Mouse (Mus musculus): Measurements from ENCODE around the gene 4930407I10Rik. TPM values are rescaled to one million over a fixed set of nuclear protein-coding genes. Genes with fewer than 3 reads are reported as not detected.

The 4930407I10Rik gene
- polyA plus RNA-seq (2017; shearing (Covaris generic)) = not detected

DNA sequence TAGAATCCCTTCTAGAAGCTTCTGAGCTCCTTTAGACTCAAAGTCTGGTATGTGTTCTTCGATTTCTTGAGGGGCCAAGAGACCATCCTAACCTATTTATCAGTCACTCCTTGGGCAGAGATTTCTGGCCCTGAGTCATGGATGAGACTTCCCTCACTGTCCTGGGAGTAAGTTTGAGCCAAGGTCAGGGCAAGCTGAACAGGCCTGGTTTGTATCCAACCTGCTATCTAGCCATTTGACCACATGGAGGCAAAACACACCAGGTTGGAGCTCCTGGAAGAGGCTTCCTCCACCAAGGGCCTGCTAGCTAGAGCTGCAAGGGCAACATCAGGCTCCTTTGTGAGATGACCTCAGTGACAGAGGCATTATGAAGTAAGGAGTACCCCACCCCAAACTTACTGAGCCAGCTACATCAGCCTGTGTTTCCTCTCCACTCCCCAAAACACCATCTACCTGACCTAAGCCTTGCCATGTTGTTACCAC is at the start of gene 4930407I10Rik:
TSS of gene 4930407I10Rik (plus strand) at position 433 of the 483 bp plus-strand sequence.
- no peak for ATAC-seq

DNA sequence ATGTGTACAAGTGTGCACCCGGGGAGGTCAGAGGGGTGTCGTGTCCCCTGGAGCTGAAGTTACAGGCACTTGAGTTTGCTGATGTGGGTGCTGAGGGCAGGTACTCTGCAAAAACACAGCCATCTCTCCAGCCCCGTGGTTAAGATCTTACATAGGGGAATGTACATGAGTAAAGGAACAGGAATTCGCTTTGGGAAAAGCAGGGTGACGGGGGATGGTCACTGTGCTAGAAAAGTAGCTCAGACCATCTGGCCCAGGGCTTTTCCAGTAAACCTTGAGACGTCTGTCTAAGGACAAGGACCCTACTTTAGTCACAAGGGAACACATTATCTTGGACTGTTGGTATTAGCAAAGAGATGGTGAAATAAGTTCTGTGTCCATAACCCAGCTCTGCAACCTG is 47.0 kb upstream of the 4930407I10Rik start:
- ATAC-seq = no peak

DNA sequence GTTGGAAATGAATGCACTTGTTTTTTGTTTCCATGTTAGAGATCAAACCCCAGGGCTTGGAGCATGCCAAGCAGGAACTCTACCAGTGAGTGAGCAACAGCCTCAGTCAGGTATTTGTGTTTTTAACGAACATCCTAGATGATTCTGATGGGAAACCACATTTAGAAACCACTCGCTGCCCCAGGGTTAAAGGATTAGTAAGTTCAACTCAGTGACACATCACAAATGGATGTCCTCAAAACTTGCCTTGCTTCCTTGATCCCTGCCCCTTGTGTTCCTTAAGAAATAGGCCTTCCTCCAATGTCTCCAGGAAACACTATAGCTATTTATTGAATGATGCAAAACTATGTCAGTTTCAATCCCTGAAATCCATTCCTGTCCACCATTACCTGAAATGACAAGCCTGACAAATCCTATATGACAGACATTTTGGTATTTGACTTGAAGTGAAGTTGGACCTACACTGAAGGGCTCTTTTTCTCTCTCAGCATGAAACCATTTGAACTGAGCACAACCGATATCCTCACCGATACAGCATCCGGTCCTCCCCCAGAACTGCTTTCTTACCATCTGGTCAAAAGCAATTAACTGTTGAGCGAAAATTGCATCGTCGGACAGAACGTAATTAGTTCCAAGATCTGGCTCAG is 44.1 kb upstream of the 4930407I10Rik start:
- no peak for ATAC-seq

DNA sequence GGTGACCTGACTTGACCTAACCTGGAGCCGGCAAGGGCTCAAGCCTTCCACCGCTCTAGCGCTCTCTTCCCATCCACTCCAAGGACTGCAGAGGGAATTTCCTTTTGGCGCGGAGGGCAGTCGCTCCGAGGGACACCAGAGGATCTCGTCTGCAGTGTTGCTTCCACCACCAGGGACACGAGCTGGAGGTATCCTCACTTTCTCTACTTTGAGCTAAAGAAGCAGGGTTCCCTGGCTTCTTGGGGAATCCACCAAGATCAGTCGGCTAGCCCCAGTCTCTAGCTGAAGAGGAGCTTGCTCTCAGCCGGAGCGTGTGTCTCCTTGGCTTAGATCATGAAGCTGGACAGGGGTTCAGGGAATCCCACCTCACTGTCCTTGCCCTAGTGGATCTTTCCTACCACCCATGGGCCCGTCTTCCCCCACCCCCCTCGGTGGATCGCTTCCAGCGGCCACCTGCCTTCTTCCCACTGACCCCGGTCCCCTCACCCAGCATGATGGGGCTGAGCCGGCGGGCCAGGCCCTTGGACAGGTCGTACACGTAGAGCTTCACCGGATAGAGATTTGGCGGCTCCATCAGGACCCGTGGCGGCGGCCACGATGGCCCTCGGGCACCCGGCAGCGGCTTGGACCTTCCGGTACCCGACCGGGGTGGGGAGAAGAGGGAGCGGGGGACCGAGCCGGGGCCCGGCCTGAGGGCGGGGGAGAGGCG is 43.4 kb upstream of the 4930407I10Rik start:
- ATAC-seq = no peak

DNA sequence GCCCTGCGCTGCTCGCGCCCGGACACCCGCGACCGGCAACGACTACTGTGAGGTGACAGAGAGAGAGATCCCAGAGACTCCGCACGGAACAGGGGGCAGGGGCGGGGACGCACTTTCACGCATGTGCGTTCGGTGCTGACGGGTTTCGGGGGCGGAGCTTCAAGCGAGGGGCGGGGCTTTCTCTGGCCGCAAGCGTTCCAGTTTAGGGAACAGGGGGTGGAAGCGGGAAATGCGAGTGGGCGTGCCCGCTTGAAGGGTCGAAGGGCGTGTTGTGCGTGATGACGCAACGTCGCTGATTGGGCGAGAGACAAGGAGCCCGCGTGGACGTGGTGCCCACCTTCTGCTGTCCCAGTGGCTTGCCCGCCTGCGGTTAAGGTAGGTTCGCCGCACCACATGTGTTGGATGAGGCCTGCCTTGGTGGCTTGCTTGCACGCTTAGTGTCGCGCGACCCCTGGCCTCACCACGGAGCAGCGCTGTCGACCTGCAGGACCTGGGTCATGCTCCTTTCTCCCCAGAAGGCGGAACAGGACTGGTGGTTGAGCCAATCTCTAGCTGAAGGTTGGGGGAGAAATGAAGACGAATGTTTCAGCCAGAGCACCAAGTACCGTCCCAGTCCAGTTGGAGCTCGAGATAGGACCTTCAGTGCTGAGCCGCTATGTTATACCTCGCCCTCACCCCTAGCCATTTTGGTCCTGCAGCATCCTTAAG is 42.7 kb upstream of the 4930407I10Rik start:
- peak; percentile 88 for ATAC-seq

DNA sequence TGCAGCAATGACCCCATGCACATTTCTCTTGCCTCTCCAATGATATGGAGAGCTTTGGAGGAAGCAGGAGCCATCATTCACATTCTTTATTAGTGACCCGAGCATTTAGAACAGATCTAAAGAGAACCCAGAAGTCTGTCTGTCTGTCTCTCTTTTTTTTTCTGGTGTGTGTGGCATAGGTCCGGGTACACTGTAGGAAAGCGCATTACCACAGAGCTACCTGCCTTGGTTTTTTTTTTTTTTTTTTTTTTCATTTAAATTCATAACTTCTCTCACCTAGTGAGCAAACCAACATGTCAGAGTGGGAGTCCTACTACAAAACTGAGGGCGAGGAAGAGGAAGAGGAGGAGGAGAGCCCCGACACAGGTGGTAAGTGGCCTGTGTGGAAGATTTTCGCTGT is 42.1 kb upstream of the 4930407I10Rik start:
- no peak for ATAC-seq

DNA sequence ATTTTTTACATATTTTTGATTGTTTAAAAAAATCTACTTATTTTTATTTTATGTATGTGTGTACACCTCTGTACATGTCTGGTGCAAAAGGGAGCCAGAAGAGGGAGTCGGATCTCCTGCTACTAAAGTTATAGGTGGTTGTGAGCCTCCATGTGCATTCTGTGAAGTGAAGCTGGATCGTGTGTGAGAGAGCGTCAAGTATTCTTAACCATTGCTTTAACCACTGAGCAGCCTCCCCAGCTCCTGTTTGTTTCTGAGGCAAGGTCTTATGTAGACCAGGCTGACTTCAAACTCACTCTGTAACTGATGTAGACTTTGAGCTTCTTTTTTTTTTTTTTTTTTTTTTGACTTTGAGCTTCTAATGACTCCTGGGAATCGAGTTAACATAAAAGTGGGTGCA is 41.5 kb upstream of the 4930407I10Rik start:
- no peak for ATAC-seq

DNA sequence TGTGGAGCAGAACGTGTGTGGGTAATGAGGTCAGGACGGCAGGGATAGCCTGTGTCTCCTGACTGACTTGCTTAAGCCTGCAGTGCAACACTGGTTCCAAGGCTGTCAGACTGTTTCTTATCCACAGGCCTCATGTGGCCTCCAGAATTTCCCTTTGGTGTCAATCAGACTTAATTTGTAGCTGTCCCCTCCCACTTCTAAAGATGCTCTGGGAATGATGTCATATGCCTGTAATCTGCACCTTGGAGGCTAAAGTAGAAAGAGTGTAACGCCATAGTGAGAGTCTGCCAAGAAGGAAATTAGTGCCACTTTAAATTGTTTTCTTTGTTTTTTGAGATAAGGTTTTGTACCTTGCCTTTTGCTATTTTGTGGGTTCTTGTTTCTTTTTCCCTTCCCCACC is 39.7 kb upstream of the 4930407I10Rik start:
- ATAC-seq = no peak

DNA sequence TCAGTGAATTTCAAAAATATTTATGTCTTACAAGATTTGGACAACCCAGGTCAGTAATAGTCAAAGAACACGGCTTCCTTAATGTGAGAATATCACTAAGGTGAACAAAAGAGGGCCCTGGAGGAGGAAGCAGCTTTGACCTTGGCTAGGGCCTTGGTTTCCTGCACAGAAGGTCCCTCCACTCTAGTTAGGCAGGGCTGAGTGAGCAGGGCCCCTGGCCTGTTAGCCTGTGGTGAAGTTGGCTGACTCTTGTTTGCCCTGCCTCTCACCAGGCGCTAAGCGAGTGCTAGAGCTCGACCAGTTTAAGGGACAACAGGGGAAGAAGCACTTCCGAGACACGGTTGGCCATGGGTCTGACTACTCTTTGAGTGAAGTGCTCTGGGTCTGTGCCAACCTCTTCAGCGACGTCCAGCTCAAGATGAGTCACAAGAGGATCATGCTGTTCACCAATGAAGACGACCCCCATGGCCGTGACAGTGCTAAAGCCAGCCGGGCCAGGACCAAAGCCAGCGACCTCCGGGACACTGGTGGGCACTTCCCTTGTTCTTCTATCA is 36.3 kb upstream of the 4930407I10Rik start:
- no peak for ATAC-seq

DNA sequence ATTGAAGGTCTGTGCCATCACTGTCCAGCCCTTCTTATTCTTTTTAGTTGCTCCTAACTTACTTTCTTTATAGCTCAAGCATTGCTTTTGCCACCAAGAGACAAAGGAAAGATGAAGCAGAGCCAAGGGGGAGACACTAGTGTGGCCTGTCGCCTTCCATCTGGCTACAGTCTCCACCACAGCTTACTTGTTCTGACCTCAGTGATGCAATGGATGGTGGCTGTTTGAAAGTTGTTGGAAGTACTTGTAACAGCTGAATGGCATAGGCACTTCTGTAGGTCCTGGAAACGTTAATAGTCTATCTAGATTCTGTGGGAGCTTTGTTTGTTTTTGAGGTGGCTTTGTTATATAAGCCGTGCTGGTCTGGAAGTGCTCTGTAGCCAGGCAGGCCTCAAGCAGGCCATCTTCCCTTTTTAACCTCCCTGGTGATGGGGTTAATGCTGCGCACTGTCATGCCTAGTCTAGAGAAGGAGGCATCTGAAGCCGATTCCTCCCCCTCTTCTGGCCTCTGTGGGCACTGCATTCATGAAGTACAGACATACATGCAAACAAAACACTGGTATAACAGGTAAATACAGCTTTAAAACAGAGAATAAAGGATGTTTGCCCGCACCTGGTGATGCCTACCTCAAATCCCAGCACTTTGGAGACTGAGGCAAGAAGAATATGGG is 34.9 kb upstream of the 4930407I10Rik start:
- no peak for ATAC-seq

DNA sequence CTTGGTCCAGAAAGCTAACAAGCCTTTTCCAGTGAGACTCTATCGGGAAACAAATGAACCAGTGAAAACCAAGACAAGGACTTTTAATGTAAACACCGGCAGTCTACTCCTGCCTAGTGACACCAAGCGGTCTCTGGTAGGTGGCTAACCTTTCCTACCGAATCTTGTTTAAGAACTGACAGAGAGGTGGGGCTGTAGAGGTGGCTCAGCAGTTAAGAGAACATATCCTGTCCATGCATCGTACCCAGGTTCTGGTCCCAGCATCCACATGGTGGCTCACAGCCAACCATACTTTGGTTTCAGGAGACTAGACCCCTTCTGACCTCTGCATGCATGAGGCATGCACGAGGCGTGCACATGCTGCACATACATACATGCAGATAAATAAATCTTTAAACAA is 31.7 kb upstream of the 4930407I10Rik start:
- no peak for ATAC-seq

DNA sequence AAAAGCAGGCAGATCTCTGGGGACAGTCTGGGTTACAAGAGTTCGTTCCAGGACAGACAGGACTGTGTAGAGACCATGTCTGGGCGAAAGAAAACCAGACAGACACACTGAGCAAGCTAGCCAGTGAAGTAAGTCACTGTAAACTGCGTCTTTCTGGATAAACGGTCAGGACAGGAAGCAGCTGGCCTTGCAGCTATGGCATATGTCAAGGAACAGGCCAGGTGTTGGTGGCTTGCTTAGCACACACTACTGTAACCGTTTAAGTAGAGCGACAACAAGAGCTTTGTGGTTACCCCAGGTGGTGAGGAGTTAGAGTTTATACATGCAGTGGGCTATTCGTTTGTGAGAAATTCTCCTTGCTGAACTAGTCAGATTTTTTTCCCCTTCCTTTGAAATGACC is 31.2 kb upstream of the 4930407I10Rik start:
- ATAC-seq = no peak

DNA sequence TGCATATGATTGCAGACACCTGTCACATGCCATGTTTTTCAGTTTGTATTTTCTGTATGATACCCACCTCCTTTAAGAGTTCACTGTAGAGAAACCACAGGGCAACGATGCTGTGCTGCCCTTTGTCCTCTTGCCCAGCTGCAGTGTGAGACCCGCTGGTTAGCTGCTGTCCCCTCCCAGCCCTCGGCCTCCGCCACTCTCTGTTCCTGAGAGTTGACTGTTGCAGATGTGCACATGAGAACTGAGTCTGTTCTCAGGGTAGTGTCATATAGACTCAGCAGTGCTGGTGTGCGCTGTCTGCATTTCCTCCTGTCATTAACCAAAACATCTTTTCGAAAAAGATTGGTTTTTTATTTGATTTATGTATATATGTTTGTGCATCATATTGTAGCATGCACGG is 26.6 kb upstream of the 4930407I10Rik start:
- ATAC-seq = no peak

DNA sequence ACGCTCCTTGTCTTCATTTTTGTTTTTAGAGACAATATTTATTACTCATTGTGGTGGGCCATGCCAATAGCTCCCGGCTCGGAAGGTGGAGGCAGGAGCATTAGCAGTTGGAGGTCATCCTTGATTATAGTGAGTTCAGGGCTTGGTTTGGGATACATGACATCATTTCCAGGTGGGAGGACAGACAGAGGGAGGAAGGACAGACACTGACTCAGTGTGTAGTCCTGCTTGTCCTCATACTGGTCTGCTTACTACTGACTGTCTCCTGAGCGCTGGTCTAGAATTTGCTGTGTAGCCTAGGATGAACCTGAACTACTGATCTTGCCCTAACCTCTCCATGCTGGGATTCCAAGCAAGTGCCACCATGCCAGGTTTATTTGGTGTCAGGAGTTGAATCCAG is 25.2 kb upstream of the 4930407I10Rik start, which contains the start of gene Desi1:
TSS of gene Desi1 (minus strand) at position 101 of the 400 bp plus-strand sequence.
- no peak for ATAC-seq

DNA sequence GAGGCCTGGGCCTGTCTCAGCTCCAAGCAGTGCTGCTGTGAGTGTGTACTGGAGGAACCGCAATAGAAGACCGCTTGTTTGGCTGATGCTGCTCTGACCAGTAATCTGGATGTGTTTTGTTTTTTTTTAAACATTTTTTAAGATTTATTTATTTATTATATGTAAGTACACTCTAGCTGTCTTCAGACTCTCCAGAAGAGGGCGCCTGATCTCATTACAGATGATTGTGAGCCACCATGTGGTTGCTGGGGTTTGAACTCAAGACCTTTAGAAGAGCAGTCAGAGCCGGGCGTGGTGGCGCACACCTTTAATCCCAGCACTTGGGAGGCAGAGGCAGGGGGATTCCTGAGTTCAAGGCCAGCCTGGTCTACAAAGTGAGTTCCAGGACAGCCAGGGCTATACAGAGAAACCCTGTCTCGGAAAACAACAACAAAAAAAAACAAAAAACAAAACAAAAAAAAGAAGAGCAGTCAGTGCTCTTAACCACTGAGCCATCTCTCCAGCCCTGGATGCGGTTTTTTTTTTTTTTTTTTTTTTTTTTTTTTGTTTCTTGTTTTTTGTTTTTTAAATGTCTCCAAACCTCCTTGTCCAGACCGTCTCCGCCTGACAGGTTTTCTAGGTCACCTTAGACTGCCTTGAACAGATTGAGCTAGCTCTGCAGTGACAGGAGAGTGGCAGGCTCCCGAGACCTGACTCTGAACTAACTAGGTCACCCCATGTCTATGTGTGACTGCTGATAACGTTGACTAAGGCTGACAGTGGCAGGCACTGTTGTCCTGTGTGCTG is 22.9 kb upstream of the 4930407I10Rik start:
- ATAC-seq = no peak

DNA sequence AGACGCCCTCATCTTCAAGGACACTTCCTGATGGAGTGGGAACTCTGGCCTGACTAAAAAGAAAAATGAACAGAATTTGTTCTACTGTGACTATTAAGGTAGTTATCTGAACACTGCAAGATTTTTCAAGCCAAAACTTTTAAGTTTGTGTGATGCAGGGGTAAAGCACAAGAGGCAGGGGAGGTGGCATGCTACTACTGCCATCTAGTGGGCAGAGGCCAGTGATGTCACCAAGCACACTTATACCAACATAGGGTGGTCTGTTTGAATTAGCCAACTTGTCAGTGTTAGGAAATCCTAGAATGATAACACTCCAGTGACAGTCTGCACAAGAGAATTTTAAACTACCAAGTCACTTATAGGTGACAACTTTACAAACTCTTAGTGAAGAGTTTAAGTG is 18.3 kb upstream of the 4930407I10Rik start:
- peak; percentile 60 for ATAC-seq

DNA sequence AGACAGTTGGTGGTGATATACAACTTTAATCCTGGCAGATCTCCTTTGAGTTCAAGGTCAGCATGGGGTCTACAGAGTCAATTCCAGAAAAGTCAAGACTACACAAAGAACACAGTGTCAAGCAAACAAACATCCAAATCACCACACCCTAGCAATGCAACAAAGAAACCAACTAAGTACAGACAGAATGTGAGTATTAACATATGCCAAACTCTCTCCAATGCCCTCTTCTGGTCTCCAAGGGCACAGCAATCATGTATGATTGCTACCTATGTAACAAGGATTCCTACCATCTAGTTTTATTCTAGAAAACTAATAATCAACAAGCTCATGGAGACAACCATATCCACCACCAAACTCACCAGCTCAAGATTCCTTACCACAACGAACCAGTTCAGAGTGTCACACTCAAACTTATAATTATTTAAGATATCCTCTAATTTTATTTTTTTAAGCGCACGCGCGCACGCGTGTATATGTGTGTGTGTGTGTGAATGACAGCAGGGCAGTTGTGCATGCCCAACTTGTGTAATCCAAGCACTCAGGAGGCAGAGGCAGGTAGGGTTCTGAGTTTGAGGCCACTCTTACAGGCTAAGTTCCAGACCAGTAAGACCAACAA is 14.7 kb upstream of the 4930407I10Rik start:
- no peak for ATAC-seq

DNA sequence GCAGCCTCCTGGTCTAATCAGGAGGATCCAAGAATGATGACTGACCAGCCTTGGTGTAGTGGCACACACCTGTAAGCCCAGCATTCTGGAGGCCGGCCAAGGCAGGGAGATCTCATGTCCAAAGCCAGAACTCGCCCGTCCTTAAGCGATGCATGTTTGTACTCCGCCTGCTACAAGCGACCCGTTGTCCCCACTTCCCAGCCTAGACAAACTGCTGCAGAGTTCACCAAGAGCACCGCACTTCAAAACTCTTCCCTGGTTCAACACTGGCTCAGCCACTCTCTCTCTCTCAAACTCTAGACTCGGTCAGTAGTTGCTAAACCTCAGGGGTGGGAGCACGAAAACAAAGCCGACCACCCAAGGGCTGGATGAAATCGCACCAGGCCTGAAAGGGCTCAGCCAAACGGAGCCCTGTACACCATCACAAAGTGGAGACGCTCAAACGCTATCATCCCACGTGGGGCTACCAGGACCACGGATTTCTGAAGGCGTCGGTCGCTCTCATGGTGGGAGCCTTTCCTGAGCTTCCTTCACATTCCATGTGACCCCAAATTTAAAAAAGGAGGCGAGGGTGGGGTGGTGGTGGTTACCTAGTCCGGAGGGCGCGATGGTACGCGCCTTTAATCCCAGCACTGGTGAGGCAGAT is 12.6 kb upstream of the 4930407I10Rik start:
- ATAC-seq = no peak

DNA sequence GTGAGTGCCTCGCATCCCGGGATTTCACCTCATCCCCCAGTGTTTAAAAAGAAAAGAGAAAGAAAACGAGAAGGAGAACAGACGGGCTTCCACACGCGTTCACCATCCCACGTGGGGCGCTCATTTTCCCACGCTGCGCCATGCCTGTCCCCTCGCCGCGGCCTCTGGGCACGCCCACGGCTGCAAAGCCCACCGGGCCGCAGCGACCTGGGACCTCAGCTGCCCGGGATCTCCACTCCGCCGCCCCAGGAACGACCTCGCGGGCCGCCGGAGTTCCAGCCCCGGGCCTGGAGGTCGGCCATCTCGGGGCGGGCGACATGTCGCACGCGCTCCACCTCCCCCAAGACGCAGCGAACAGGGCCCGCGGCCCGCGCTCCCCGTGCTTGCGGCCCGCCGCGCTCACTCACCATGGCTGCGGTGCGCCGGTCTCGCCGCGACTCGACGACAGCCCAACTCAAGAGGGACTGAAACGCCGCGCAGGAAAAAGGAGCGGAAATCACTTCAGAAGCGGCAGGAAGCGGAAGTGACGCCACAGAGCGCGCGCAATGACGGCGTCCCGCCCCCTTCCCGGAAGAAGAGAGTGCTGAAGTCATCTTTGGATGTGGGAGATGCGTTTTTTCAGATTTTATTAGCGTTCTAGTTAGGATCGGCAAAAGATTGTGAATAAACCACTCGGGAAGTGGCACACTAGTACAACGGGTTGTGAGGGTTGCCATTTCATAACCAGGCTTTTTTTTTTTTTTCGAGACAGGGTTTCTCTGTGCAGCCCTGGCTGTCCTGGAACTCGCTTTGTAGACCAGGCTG is 11.7 kb upstream of the 4930407I10Rik start, which contains the start of gene Snu13:
TSS of gene Snu13 (minus strand) at position 519 of the 804 bp plus-strand sequence.
- ATAC-seq = peak; percentile 89

DNA sequence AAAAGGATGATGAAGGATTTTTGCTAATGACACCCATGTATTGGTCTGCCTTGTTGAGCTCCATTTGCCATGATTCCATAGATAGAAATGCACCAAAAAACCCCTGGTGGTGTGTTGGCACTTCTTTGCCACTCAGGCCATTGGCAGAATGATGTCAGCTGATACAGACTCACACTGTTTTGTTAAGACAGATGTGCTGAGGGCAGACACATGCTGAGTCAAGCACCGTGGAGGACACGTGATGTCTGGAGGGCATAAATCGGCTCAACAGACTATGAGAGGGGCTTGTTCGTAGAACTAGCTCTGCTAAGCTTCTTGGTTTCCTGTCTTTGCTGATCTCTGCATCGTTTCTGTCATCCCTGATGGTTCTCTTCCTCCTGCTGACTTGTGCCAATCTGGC is 6.4 kb upstream of the 4930407I10Rik start:
- no peak for ATAC-seq
